Mouse (Mus musculus) kidney, adult 2 months (tissue): ENCODE results near the gene Kcnj5. TPM values are rescaled to one million over a fixed set of nuclear protein-coding genes. Genes with fewer than 3 reads are reported as not detected.

ENCODE experiments used
- DNase-seq: peaks from one replicate; pipeline ENCODE4 v3.0.0; 2021
- H3K27ac ChIP-seq: fragments of 200-500 bp; 2 replicates; pipeline ENCODE4 v1.5.1; 2012; ENCODE audit warnings: low read depth, low read length, control low read depth, inconsistent platforms; ENCODE audit not compliant: insufficient read depth
- H3K27me3 ChIP-seq: fragments of 200-500 bp; replicated peaks from 2 replicates; pipeline ENCODE4 v1.6.1; 2012; ENCODE audit warnings: mild to moderate bottlenecking, moderate library complexity, low read length, inconsistent platforms; ENCODE audit not compliant: control insufficient read depth, insufficient read depth
- H3K36me3 ChIP-seq: fragments of 200-500 bp; 2 replicates; pipeline ENCODE4 v1.6.1; 2012; ENCODE audit warnings: mild to moderate bottlenecking, moderate library complexity, low read length, inconsistent platforms; ENCODE audit not compliant: control insufficient read depth, insufficient read depth
- H3K4me1 ChIP-seq: fragments of 200-500 bp; 2 replicates; pipeline ENCODE4 v1.6.1; 2011; ENCODE audit warnings: low read length; ENCODE audit not compliant: control insufficient read depth, insufficient read depth
- H3K4me3 ChIP-seq: fragments of 200-500 bp; 2 replicates; pipeline ENCODE4 v1.5.1; 2011; ENCODE audit warnings: mild to moderate bottlenecking, low read depth, low read length, control low read depth; ENCODE audit not compliant: insufficient read depth
- CTCF ChIP-seq: fragments of 200-500 bp; conservative IDR thresholded peaks from 2 replicates; pipeline ENCODE4 v1.5.1; 2011; ENCODE audit warnings: low read depth, mild to moderate bottlenecking, control low read depth, low read length, moderate library complexity, mixed read lengths; ENCODE audit not compliant: insufficient read depth, insufficient read length
- POLR2A ChIP-seq: fragments of 200-500 bp; IDR thresholded peaks from one replicate; pipeline ENCODE4 v1.6.1; 2011; ENCODE audit warnings: low read depth, low read length, control low read depth
- WGBS: fragments of 180-500 bp; shearing (Covaris S2); methylation state at CpG from one replicate; pipeline ENCODE4 v1.1.7; 2018; 5-methylcytosine and 5-hydroxymethylcytosine counted together
- polyA plus RNA-seq: library from polyadenylated mRNA; depleted of rRNA; stranded (reverse); fragments of >200 nt; gene quantifications from 2 replicates; pipeline ENCODE4 v1.2.3, GENCODE M21; 2012

Gene Kcnj5
- polyA plus RNA-seq, 1 experiment: 0.81 TPM

DNA sequence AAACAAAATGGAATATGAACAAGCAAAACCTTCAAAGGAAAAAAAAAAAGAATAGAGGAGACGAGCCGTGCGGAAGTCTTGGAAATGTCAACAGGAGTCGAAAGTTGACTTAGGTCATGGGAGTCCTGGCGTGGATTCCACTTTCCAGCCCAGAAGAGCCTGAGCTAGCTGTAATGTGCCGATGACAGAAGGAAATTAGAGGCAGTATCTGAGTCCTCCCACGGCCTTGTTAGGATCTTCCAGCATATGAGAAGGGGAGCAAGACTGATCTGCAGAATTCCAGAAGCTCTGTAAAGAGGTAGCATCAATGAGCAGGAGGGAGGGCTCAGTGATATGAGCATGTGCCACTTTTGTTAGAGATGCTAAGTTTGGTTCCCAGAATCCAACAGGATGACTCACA lies 31.9 kb upstream of the Kcnj5 start:
- H3K4me1 ChIP-seq: peaks cover 4% of the 10 kb centered on the region; the same call in 1 of the 2 replicates
- WGBS: 55% methylated on average over 7 of the region's 7 CpGs
- no peak overlapping the region for H3K4me3 ChIP-seq
- H3K27ac ChIP-seq: peak overlapping the region; percentile 94
- no peaks in the 10 kb centered on the region for H3K27me3 ChIP-seq
- no peaks in the 10 kb centered on the region for H3K36me3 ChIP-seq
- no peak for DNase-seq
- no peak for TF ChIP-seq CTCF
- no peak for TF ChIP-seq POLR2A

DNA sequence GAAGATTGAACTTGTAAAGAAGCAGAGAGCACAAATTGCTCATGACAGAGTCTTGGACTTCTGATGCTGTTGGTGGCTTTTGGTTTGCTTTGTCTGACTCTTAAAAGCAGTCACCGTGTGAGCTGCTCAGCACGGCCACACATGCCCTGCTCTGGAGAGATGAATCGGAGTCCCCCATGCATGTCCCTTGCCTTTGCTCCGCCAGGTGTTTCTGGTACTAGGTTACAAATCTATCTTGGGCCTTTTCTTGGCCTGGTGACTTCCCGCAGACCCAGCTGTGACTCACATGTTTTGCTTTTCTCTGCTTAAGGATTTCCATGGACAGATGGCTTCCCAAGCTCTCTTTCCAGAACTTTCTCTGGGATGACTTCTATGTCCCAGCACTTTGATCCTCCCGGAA lies 29.5 kb upstream of the Kcnj5 start:
- DNase-seq: no peak
- Histone ChIP-seq H3K4me1 (peaks cover 7% of the 10 kb centered on the region; the same call in 1 of the 2 replicates), H3K36me3 (no peaks in the 10 kb centered on the region), H3K27me3 (no peaks in the 10 kb centered on the region), H3K27ac (peak overlapping the region; percentile 94), H3K4me3 (peak overlapping the region; percentile 49)
- WGBS: 63% methylated on average over 6 of the region's 6 CpGs
- no peak for TF ChIP-seq CTCF
- TF ChIP-seq POLR2A: no peak

- peak; percentile 75 for DNase-seq
- TF ChIP-seq CTCF (no peak), POLR2A (no peak)
Measured at GRCm38 (mm10) chr9:32372202-32372601, 28.1 kb upstream of the Kcnj5 start, which contains the start of gene Kcnj1. Kcnj1 (plus strand) TSS chr9:32372493.

GRCm38 (mm10) chr9:32369388-32369787 lies 25.2 kb upstream of the Kcnj5 start:
- H3K27ac ChIP-seq: peak overlapping the region; percentile 94
- DNase-seq: peak; percentile 72
- no peaks in the 10 kb centered on the region for H3K27me3 ChIP-seq
- H3K4me3 ChIP-seq: peak overlapping the region; percentile 8; the same call in 1 of the 2 replicates
- TF ChIP-seq CTCF: no peak
- TF ChIP-seq POLR2A: no peak
- H3K36me3 ChIP-seq: no peaks in the 10 kb centered on the region
- H3K4me1 ChIP-seq: peaks cover 5% of the 10 kb centered on the region; the same call in 1 of the 2 replicates
- WGBS: 50% methylated on average over 6 of the region's 6 CpGs

More at GRCm38 (mm10) chr9:32372202-32372601, 28.1 kb upstream of the Kcnj5 start, which contains the start of gene Kcnj1:
- Histone ChIP-seq H3K27me3 (no peaks in the 10 kb centered on the region), H3K27ac (peak within 1 kb of the TSS; percentile 94), H3K4me3 (peak within 1 kb of the TSS; percentile 67), H3K4me1 (peaks cover 7% of the 10 kb centered on the region; the same call in 1 of the 2 replicates), H3K36me3 (no peaks in the 10 kb centered on the region)
- WGBS: 62% methylated on average over 6 of the region's 6 CpGs

GRCm38 (mm10) chr9:32368812-32369211 lies 24.7 kb upstream of the Kcnj5 start:
- peak; percentile 80 for DNase-seq
- Histone ChIP-seq H3K4me3 (no peak overlapping the region), H3K27me3 (no peaks in the 10 kb centered on the region), H3K4me1 (peaks cover 5% of the 10 kb centered on the region; the same call in 1 of the 2 replicates), H3K27ac (peak overlapping the region; percentile 94), H3K36me3 (no peaks in the 10 kb centered on the region)
- WGBS: 15% methylated on average over 2 of the region's 2 CpGs
- TF ChIP-seq POLR2A: no peak
- no peak for TF ChIP-seq CTCF

DNA sequence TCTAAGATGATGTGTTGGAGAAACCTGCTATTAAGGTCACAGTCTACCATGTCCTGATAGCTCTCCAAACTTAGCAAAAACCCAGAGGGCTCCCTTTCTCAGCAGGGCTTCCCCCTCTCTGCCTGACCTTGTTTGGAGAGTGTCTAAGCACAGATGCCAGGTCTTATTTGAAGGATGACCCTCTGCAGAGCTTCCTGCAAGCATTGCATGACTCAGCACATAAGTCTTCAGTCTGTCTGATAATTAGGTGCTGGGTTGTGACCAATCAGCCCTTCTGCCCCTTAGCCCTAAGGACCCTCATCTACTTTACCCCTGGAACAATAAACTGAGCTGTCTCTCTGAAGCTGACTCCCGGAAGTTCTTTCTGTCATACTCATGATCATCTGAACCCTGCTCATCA lies 16.6 kb upstream of the Kcnj5 start:
- Histone ChIP-seq H3K27ac (no peak overlapping the region), H3K4me1 (no peaks in the 10 kb centered on the region), H3K36me3 (no peaks in the 10 kb centered on the region), H3K4me3 (no peak overlapping the region), H3K27me3 (no peaks in the 10 kb centered on the region)
- WGBS: 79% methylated on average over 1 of the region's 1 CpGs
- no peak for TF ChIP-seq CTCF
- DNase-seq: no peak

DNA sequence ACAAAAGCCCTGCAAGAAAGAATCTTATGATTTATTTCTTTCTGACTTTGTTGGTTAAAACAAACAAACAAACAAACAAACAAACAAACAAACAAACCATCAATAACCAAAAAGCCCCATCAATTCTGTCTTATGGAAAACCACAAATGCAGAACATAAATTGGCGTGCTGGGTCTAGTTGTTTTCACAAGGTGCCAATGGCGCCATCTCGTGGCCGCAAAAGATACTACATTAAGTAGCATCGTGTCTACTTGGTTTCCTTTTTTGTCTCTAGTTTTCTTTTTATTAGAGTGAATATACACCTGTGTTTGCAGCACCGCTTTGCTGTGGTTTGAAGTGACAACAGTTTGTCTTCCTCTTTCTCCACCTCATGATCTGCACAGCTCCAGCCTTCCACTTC lies 6.2 kb upstream of the Kcnj5 start:
- no peak for TF ChIP-seq POLR2A
- peak; percentile 83 for TF ChIP-seq CTCF

More for the DNA sequence above, 6.2 kb upstream of the Kcnj5 start:
- Histone ChIP-seq H3K27ac (no peak overlapping the region), H3K4me1 (no peaks in the 10 kb centered on the region; the same call in 1 of the 2 replicates), H3K27me3 (no peaks in the 10 kb centered on the region), H3K36me3 (no peaks in the 10 kb centered on the region), H3K4me3 (no peak overlapping the region)
- DNase-seq: peak; percentile 82
- 3% methylated on average over 6 of the region's 6 CpGs for WGBS
